Mouse (Mus musculus): ENCODE results near the gene Gm17268. TPM values are rescaled to one million over a fixed set of nuclear protein-coding genes. Genes with fewer than 3 reads are reported as not detected.

Gm17268 gene
- not detected for polyA plus RNA-seq (2017; shearing (Covaris generic))

GRCm38 (mm10) chr11:82038535-82038934, at the start of gene Gm17268:
Gm17268 (minus strand) TSS chr11:82038562.

GRCm38 (mm10) chr11:82057646-82058045, 19.3 kb upstream of the Gm17268 start, which contains the start of gene Ccl11:
Ccl11 (plus strand) TSS chr11:82057823.

DNA sequence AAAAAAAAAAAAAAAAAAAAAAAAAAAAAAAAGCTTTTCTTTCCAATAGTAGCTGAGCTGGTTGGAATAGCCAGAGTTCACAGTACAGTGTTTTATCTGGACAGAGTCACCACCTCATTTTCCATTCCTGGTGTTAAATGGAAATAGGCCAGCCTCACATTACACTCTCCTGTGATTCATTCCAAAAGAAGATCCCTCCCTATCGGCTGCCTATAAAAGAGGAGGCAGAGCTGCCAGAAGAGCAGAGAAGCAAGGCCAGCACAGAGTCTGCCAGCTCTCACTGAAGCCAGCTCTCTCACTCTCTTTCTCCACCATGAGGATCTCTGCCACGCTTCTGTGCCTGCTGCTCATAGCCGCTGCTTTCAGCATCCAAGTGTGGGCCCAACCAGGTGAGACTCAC, 7.1 kb upstream of the Gm17268 start, which contains the start of gene Ccl7:
Gene Ccl7 (plus strand): TSS at position 242 of the 400 bp plus-strand sequence.

GRCm38 (mm10) chr11:82035356-82035755, 3.0 kb downstream of the Gm17268 start, which contains the start of gene Ccl2:
Ccl2 (plus strand) TSS chr11:82035571.

Other genes with a start within 250 kb of the Gm17268 start
- gene 5530401A14Rik, start 177.9 kb downstream of the Gm17268 start, polyA plus RNA-seq (2017; shearing (Covaris generic)): not detected
- gene Asic2, start 70.1 kb downstream of the Gm17268 start, polyA plus RNA-seq (2017; shearing (Covaris generic)): not detected
- not detected for gene Ccl2, start 3.0 kb downstream of the Gm17268 start, polyA plus RNA-seq (2017; shearing (Covaris generic))
- gene Ccl7, start 7.2 kb upstream of the Gm17268 start, polyA plus RNA-seq (2017; shearing (Covaris generic)): not detected
- not detected for gene Ccl11, start 19.3 kb upstream of the Gm17268 start, polyA plus RNA-seq (2017; shearing (Covaris generic))
- not detected for gene Ccl12, start 63.3 kb upstream of the Gm17268 start, polyA plus RNA-seq (2017; shearing (Covaris generic))
- not detected for gene Ccl8, start 76.6 kb upstream of the Gm17268 start, polyA plus RNA-seq (2017; shearing (Covaris generic))